Mouse (Mus musculus) heart, embryonic 12.5 days (tissue): ENCODE measurements around the gene Gon7. TPM values are rescaled to one million over a fixed set of nuclear protein-coding genes. Genes with fewer than 3 reads are reported as not detected.

Source experiments
- ATAC-seq: fragments of 200-750 bp; cut with Nextera tagmentation; 2 replicates; pipeline ENCODE4 v1.8.0; 2017; ENCODE audit warnings: moderate TSS enrichment, moderate library complexity; ENCODE audit not compliant: insufficient number of reproducible peaks, low FRiP score
- H3K27ac ChIP-seq: fragments of 300-500 bp; sonication (generic); 2 replicates; pipeline ENCODE4 v1.5.1; 2016; ENCODE audit warnings: mild to moderate bottlenecking, moderate library complexity; ENCODE audit not compliant: poor library complexity, severe bottlenecking
- H3K27me3 ChIP-seq: fragments of 300-500 bp; sonication (generic); replicated peaks from 2 replicates; pipeline ENCODE4 v1.6.1; 2016; ENCODE audit warnings: mild to moderate bottlenecking, moderate library complexity
- H3K36me3 ChIP-seq: fragments of 300-500 bp; sonication (generic); 2 replicates; pipeline ENCODE4 v1.6.1; 2016; ENCODE audit warnings: mild to moderate bottlenecking, moderate library complexity
- H3K4me1 ChIP-seq: fragments of 300-500 bp; sonication (generic); replicated peaks from 2 replicates; pipeline ENCODE4 v1.6.1; 2016; ENCODE audit warnings: mild to moderate bottlenecking
- H3K4me2 ChIP-seq: fragments of 300-500 bp; sonication (generic); 2 replicates; pipeline ENCODE4 v1.6.1; 2016; ENCODE audit warnings: mild to moderate bottlenecking, moderate library complexity
- H3K4me3 ChIP-seq: fragments of 300-500 bp; sonication (generic); 2 replicates; pipeline ENCODE4 v1.5.1; 2016; ENCODE audit warnings: mild to moderate bottlenecking
- H3K9ac ChIP-seq: fragments of 300-500 bp; sonication (generic); 2 replicates; pipeline ENCODE4 v1.6.1; 2016; ENCODE audit warnings: mild to moderate bottlenecking, moderate library complexity
- H3K9me3 ChIP-seq: fragments of 300-500 bp; sonication (generic); replicated peaks from 2 replicates; pipeline ENCODE4 v1.6.1; 2016; ENCODE audit warnings: mild to moderate bottlenecking, moderate library complexity
- WGBS: fragments of 180-500 bp; shearing (Covaris S2); methylation state at CpG from one replicate; pipeline ENCODE4 v1.1.7; 2016; 5-methylcytosine and 5-hydroxymethylcytosine counted together
- polyA plus RNA-seq: library from polyadenylated mRNA; unstranded; fragments of >200 nt; fragmentation: Nextera tagmentation; extraction: Ambion mirVana; gene quantifications from 2 replicates; pipeline ENCODE4 v1.2.1, GENCODE M21; 2016

Gene Gon7
- polyA plus RNA-seq, 1 experiment from 2014 or later: 25.2 TPM

DNA sequence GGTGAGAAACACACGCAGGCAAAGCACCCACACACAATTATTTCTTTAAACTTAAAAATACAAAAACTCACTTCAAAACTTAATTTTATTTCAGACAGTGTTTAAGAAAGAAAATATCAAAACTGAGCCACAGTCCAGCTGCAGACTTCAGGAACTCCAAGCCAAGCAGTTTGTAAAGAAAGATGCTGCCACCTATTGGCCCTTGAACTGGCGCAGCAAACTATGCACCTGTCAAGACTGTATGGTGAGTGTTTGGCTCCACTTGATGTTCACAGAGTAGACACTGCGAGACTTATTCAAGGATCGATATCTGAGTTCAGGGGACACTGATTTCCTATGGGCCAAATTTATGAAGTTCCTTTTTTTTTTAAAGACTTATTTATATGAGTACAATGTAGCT, 11.4 kb upstream of the Gon7 start:
- 90% methylated on average over 4 of the region's 4 CpGs for WGBS
- H3K4me1 ChIP-seq: no peaks in the 10 kb centered on the region
- no peaks in the 10 kb centered on the region for H3K9me3 ChIP-seq
- H3K27me3 ChIP-seq: no peaks in the 10 kb centered on the region
- H3K27ac ChIP-seq: no peak overlapping the region
- ATAC-seq: no peak
- H3K9ac ChIP-seq: no peak overlapping the region
- H3K4me2 ChIP-seq: no peak overlapping the region
- peaks cover 82% of the 10 kb centered on the region for H3K36me3 ChIP-seq
- H3K4me3 ChIP-seq: no peak overlapping the region

DNA sequence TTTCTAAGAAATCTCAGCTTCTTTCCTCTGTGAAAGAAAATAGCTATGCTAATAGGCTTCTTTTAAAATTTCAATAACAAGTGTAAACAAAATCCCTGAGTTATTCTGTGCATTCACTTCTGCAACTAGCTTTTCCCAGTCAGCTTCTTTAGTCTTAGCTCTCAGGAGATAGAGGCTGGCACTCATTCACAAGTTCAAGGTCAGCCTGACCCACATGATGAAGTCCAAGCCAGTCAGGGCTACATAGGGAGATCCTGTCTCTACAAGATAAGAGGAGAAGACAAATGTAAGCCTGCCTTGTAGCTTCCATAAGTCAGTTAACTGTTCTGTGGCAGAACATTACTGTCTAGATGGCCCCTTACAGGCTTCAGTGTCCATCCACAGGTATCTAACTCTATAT, 6.1 kb upstream of the Gon7 start:
- Histone ChIP-seq H3K9me3 (no peaks in the 10 kb centered on the region), H3K9ac (no peak overlapping the region), H3K36me3 (peaks cover 44% of the 10 kb centered on the region), H3K4me2 (no peak overlapping the region), H3K27ac (no peak overlapping the region), H3K4me3 (no peak overlapping the region), H3K27me3 (no peaks in the 10 kb centered on the region), H3K4me1 (peaks cover 16% of the 10 kb centered on the region)
- no peak for ATAC-seq

DNA sequence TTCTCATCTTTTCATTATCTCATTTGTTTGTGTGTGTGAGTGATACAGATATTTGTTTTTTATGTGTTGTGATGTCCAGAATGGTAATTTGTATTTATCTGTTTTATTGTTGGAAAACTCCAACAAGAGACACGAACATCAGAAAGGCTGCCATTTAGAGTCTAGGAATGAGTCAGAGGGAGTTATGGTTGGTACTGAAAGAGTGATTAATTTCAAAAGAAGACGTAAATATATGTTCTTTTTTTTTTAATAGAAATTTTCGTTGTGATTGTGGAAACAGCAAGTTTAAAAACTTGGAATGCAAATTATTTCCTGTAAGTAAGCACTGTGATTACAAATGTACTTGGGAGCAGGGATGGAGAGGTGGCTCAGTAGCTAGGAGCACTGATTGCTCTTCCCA, 4.1 kb upstream of the Gon7 start:
- Histone ChIP-seq H3K4me1 (peaks cover 19% of the 10 kb centered on the region), H3K9ac (no peak overlapping the region), H3K27me3 (no peaks in the 10 kb centered on the region), H3K36me3 (peaks cover 26% of the 10 kb centered on the region), H3K9me3 (no peaks in the 10 kb centered on the region), H3K27ac (no peak overlapping the region), H3K4me3 (no peak overlapping the region), H3K4me2 (no peak overlapping the region)
- 85% methylated on average over 3 of the region's 3 CpGs for WGBS
- no peak for ATAC-seq

DNA sequence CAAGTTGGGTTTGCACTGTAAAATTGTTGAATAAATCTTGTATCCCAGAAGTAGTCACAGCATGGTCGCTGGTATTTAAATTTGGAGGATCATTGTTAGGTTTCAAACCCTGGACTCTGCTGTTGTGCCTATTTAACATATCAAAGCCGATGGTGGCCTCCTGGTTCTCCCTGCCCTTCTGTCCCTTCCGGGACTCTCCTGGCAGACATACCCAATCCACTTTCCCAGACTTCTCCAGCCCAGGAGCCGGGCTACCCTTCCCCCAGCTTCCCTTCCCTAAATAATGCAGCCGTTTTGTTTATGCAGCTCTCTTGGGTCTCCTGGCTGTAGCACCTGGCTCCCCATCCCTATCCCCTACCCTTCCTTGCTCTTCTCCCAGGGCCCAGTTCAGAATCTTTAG, 1.3 kb upstream of the Gon7 start:
- H3K4me1 ChIP-seq: peaks cover 27% of the 10 kb centered on the region
- peak overlapping the region; percentile 79 for H3K9ac ChIP-seq
- peak overlapping the region; percentile 82 for H3K4me2 ChIP-seq
- no peak overlapping the region for H3K27ac ChIP-seq
- H3K4me3 ChIP-seq: peak overlapping the region; percentile 79
- WGBS: 4% methylated on average over 5 of the region's 5 CpGs
- no peaks in the 10 kb centered on the region for H3K27me3 ChIP-seq
- H3K36me3 ChIP-seq: peaks cover 13% of the 10 kb centered on the region; the same call in 1 of the 2 replicates
- H3K9me3 ChIP-seq: no peaks in the 10 kb centered on the region
- ATAC-seq: no peak

DNA sequence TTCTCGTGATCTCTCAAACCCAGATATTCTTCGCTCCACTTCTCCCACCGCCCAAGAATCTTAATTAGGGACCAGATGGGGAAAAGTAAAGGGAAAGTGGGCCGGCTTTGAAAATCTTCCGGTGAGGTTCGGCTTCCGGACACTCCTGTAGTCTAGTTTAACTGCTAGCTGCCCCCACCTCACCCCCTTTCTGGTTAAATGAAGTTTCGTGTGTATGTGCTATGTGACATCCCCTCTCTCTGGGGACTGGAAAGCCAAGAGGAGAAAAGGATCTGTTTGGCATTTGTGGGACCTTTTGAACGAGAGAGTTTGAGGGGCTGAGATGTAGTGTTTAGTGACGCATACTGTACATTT, 777 bp upstream of the Gon7 start, which contains the start of gene Gm20604:
TSS of gene Gm20604 (minus strand) at position 270 of the 354 bp plus-strand sequence.
- peaks cover 13% of the 10 kb centered on the region; the same call in 1 of the 2 replicates for H3K36me3 ChIP-seq
- H3K4me1 ChIP-seq: peaks cover 27% of the 10 kb centered on the region
- peak within 1 kb of the TSS; percentile 82 for H3K4me2 ChIP-seq
- peak within 1 kb of the TSS; percentile 82 for H3K27ac ChIP-seq
- H3K9ac ChIP-seq: peak within 1 kb of the TSS; percentile 79
- no peaks in the 10 kb centered on the region for H3K9me3 ChIP-seq
- no peak for ATAC-seq
- WGBS: under 1% methylated on average over 10 of the region's 10 CpGs
- H3K27me3 ChIP-seq: no peaks in the 10 kb centered on the region
- H3K4me3 ChIP-seq: peak within 1 kb of the TSS; percentile 79

DNA sequence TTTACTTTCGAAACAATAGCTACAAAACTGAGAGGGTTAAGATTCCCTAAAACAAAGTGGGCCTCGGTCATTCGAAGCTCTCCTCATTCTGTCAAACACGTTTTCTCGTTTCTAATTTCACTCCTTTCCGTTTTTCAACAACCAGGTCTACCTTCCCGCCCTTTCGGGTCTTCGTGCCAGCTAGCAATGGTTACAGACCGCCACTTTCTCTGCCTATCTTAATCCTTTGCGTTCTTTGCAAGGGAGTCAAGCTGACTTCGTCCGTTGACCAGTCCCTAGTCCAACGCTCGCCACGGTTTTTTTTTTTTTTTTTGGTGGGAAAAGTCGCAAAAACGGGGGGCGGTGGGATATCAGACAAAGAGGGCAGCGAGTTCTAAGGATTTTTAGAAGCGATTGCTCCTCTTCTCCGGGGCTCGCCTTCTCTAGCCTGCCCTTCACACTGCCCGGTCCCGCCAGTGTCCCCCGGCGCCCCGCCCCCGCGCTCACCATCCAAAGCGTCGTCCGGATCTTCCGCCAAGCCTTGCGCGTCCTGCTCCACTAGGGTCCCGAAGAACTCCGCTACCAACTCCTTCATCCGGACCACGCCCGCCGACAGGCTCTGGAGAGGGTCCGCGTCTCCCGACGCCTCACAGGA, 431 bp downstream of the Gon7 start:
- ATAC-seq: peak; percentile 86
- Histone ChIP-seq H3K4me3 (peak overlapping the region; percentile 79), H3K9ac (peak overlapping the region; percentile 76), H3K4me1 (peaks cover 27% of the 10 kb centered on the region), H3K36me3 (peaks cover 7% of the 10 kb centered on the region; the same call in 1 of the 2 replicates), H3K9me3 (no peaks in the 10 kb centered on the region), H3K27ac (peak overlapping the region; percentile 82), H3K27me3 (no peaks in the 10 kb centered on the region), H3K4me2 (peak overlapping the region; percentile 70)
- WGBS: under 1% methylated on average over 46 of the region's 46 CpGs

DNA sequence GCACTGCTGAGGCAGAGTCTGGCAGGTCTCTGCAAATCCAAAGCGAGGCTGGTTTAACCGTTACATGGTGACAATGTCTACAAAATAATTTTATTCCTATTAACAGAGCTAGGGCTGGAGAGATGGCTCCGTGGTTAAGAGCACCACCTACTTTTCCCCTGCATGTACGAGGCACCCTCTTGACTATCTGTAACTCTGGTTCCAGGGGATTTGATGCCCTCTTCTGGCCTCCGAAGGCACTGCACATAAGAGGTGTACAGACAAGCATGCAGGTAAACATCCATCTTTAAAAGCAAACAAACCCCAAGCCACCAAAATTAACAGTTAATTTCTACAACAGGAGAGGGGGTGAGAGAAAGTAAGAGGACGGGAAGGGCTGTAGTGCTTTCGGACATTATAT, 1.3 kb downstream of the Gon7 start:
- Histone ChIP-seq H3K27me3 (no peaks in the 10 kb centered on the region), H3K36me3 (peaks cover 6% of the 10 kb centered on the region; the same call in 1 of the 2 replicates), H3K4me1 (peaks cover 27% of the 10 kb centered on the region), H3K9me3 (no peaks in the 10 kb centered on the region), H3K4me2 (peak overlapping the region; percentile 70), H3K4me3 (peak overlapping the region; percentile 79), H3K27ac (peak overlapping the region; percentile 82; the same call in 1 of the 2 replicates), H3K9ac (peak overlapping the region; percentile 76; the same call in 1 of the 2 replicates)
- WGBS: 80% methylated on average over 7 of the region's 7 CpGs
- no peak for ATAC-seq

DNA sequence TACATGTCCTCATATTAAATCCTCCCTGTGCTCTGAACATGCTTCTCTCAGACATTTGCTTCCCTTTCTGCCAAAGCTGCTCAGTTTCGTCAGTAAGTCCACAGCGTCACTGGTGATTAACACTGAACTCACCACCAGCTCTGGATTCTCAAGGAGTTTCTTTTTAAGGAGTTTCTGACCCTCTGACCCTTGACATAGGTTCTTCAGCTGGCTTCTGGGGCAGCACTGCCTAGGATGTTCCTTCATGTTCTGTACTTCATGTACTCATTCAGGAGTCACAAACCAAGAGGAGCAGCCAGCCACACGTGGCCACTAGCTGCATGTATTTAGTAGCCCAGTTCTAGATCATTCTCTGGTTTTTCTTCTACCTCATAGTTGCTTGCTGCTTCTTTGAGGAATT, 9.3 kb downstream of the Gon7 start:
- H3K4me2 ChIP-seq: no peak overlapping the region
- 80% methylated on average over 3 of the region's 3 CpGs for WGBS

DNA sequence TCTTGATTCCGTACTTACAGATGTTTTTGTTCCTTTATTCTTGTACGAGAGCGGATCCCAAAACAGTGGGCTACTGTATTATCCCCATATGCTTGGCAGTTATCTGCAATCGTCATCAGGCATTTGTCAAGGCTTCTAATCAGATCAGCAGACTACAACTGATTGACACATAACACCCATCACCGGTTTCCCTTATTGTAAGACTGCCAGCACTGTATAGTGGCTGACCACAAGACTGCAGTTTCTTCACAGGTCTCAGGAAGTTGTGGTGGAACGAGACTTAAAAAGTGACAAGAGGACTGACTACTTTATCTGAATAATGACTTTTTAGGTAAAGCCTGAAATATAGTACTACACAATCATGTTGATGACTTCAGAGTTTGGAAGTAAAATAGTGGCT, 12.8 kb downstream of the Gon7 start:
- WGBS: 53% methylated on average over 6 of the region's 6 CpGs
- peak overlapping the region; percentile 95; the same call in 1 of the 2 replicates for H3K4me3 ChIP-seq
- H3K9ac ChIP-seq: peak overlapping the region; percentile 61
- H3K27me3 ChIP-seq: no peaks in the 10 kb centered on the region
- H3K36me3 ChIP-seq: peaks cover 20% of the 10 kb centered on the region; the same call in 1 of the 2 replicates
- H3K4me1 ChIP-seq: peaks cover 18% of the 10 kb centered on the region
- H3K4me2 ChIP-seq: peak overlapping the region; percentile 89
- ATAC-seq: no peak
- H3K27ac ChIP-seq: no peak overlapping the region
- H3K9me3 ChIP-seq: no peaks in the 10 kb centered on the region

More for the DNA sequence above, 9.3 kb downstream of the Gon7 start:
- no peak for ATAC-seq
- Histone ChIP-seq H3K9ac (no peak overlapping the region), H3K27ac (no peak overlapping the region), H3K4me3 (no peak overlapping the region), H3K9me3 (no peaks in the 10 kb centered on the region), H3K36me3 (peaks cover 17% of the 10 kb centered on the region; the same call in 1 of the 2 replicates), H3K27me3 (no peaks in the 10 kb centered on the region), H3K4me1 (peaks cover 7% of the 10 kb centered on the region)

DNA sequence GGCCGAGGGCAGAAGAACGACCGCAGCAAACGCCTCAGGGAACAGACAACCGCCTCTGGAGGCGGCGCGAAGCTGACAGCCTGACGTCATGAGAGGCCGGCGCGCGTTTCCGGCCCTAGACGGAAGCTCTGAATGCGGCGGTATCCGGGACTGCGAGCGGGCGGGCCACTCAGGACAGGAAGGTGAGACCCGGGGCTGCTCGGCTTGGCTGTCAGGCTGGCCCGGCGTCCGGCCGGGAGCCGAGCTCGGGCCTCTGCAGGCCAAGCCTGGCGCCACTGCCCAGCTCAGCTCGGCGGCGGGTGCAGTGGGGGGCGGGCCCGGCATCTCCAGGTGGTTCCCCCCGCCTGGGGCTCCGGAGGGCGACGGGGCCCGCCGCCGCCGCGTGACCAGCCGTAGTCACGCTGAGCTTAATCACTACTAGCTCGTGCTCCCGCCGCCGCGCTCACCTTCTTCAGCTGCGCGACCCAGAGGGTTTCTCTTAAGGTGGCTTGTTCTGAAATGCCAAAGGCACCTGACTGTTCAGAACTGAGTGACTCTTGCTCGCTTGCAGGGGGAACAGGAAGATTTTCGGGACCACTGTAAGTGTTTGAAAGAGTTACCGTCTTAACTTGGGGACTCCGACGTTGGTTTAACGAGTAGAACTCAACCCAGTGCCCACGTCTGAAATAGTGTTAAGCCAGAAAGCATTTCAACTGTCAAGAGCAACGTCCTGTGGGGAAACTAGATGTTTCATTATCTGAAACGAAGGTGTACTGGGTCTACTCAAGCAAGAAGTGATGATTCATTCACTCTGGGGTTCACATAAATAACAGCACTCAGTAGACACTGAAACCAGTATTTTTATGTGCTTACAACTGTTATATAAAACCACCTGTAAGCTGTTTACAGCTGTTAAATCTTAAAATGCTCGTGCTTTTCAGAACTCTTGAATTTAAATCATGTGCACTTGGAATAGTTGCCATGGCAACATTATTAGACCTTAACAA, 13.7 kb downstream of the Gon7 start, which contains the start of the genes Moap1 and Tmem251:
TSS of gene Moap1 (minus strand) at position 73 of the 986 bp plus-strand sequence.
TSS of gene Tmem251 (plus strand) at position 174 of the 986 bp plus-strand sequence.
- Histone ChIP-seq H3K4me3 (peak within 1 kb of the TSS; percentile 95), H3K4me2 (peak within 1 kb of the TSS; percentile 89), H3K9ac (peak within 1 kb of the TSS; percentile 92), H3K4me1 (peaks cover 21% of the 10 kb centered on the region), H3K27ac (peak within 1 kb of the TSS; percentile 97), H3K27me3 (no peaks in the 10 kb centered on the region), H3K36me3 (peaks cover 14% of the 10 kb centered on the region; the same call in 1 of the 2 replicates), H3K9me3 (no peaks in the 10 kb centered on the region)
- peak; percentile 97 for ATAC-seq
- under 1% methylated on average over 63 of the region's 63 CpGs for WGBS
